23 mouse cellular contexts compared by ENCODE assay signal in genomic region chr1:175893263-175893662, GRCm38 (mm10). TPM values are rescaled to one million over a fixed set of nuclear protein-coding genes. Genes with fewer than 3 reads are reported as not detected.
"Had no signal": no experiment of that assay in that cellular context is flagged by ENCODE, and none has a peak within 500 bp of the region (broad histone marks: within the 10 kb centered on the region; RNA-seq: fewer than 3 reads in every experiment).

No protein-coding gene starts in this region.

- H3K4me3 ChIP-seq: neural tube, embryonic 13.5 days; neural tube, embryonic 15.5 days; stomach, embryonic 15.5 days had no signal

- H3K36me3 ChIP-seq: neural tube, embryonic 13.5 days; neural tube, embryonic 15.5 days had no signal

- H3K9ac ChIP-seq: neural tube, embryonic 13.5 days; neural tube, embryonic 15.5 days; stomach, embryonic 15.5 days had no signal

- H3K27ac ChIP-seq: neural tube, embryonic 13.5 days; neural tube, embryonic 15.5 days; stomach, embryonic 15.5 days; stomach, postnatal 0 days had no signal

- H3K27me3 ChIP-seq: neural tube, embryonic 13.5 days; neural tube, embryonic 15.5 days; stomach, embryonic 15.5 days had no signal

- H3K9me3 ChIP-seq: neural tube, embryonic 13.5 days; neural tube, embryonic 15.5 days; stomach, embryonic 15.5 days had no signal

- H3K4me1 ChIP-seq: neural tube, embryonic 13.5 days; neural tube, embryonic 15.5 days; stomach, embryonic 15.5 days had no signal

- DNase-seq: retina, postnatal 1 day; right cerebral cortex, adult 18-20 months; right cerebral cortex, postnatal 14 days; right cerebral cortex, postnatal 25 days; right cerebral cortex, postnatal 4 days; spleen, adult 18-20 months; thymus, adult 18-20 months; thymus, adult 2 months; thymus, postnatal 14 days; thymus, postnatal 25 days; thymus, postnatal 36 days; thymus, postnatal 4 days had no signal

- H3K4me2 ChIP-seq: neural tube, embryonic 13.5 days; neural tube, embryonic 15.5 days; stomach, embryonic 15.5 days had no signal

RNA-seq across cellular contexts. Expression of gene Gm38100, which starts 26.9 kb away (rescaled TPM):
- polyA plus RNA-seq: neural tube, embryonic 13.5 days; neural tube, embryonic 14.5 days; neural tube, embryonic 15.5 days; small intestine, adult 2 months; spleen, adult 2 months; stomach, embryonic 14.5 days; stomach, embryonic 16.5 days; stomach, postnatal 0 days; thymus, postnatal 0 days; urinary bladder, adult 2 months had no signal
